Mouse (Mus musculus) stomach, postnatal 0 days (tissue): ENCODE data around the gene Mical2. TPM values are rescaled to one million over a fixed set of nuclear protein-coding genes. Genes with fewer than 3 reads are reported as not detected.

Source experiments
- ATAC-seq: fragments of 200-750 bp; cut with Nextera tagmentation; 2 replicates; pipeline ENCODE4 v1.8.0; 2017; ENCODE audit not compliant: low FRiP score, low TSS enrichment
- DNase-seq: peaks from one replicate; pipeline ENCODE4 v3.0.0-alpha.2; 2016; ENCODE audit warnings: low spot score
- H3K27ac ChIP-seq: fragments of 300-500 bp; sonication (generic); replicated peaks from 2 replicates; pipeline ENCODE4 v1.5.1; 2014; ENCODE audit warnings: mild to moderate bottlenecking, control low read depth
- H3K27me3 ChIP-seq: fragments of 300-500 bp; sonication (generic); 2 replicates; pipeline ENCODE4 v1.6.1; 2014; ENCODE audit warnings: low read length; ENCODE audit not compliant: control insufficient read depth, insufficient read depth
- H3K36me3 ChIP-seq: fragments of 300-500 bp; sonication (generic); 2 replicates; pipeline ENCODE4 v1.6.1; 2014; ENCODE audit warnings: low read length, mixed read lengths; ENCODE audit not compliant: control insufficient read depth, insufficient read depth
- H3K4me1 ChIP-seq: fragments of 300-500 bp; sonication (generic); replicated peaks from 2 replicates; pipeline ENCODE4 v1.6.1; 2014; ENCODE audit warnings: antibody characterized with exemption; ENCODE audit not compliant: control insufficient read depth, insufficient read depth
- H3K4me2 ChIP-seq: fragments of 300-500 bp; sonication (generic); replicated peaks from 2 replicates; pipeline ENCODE4 v1.6.1; 2014; ENCODE audit warnings: low read depth, mild to moderate bottlenecking, control low read depth, moderate library complexity
- H3K4me3 ChIP-seq: fragments of 300-500 bp; sonication (generic); 2 replicates; pipeline ENCODE4 v1.5.1; 2014; ENCODE audit warnings: low read depth, low read length, control low read depth
- H3K9ac ChIP-seq: fragments of 300-500 bp; sonication (generic); 2 replicates; pipeline ENCODE4 v1.6.1; 2014; ENCODE audit warnings: mild to moderate bottlenecking, low read length, control low read depth, mixed read lengths
- H3K9me3 ChIP-seq: fragments of 300-500 bp; sonication (generic); 2 replicates; pipeline ENCODE4 v1.6.1; 2016; ENCODE audit warnings: low read length; ENCODE audit not compliant: control insufficient read depth
- CTCF ChIP-seq: IDR thresholded peaks from 2 replicates; pipeline ENCODE4 v1.5.1; 2016; ENCODE audit warnings: antibody characterized with exemption, low read depth, mild to moderate bottlenecking, moderate library complexity
- EP300 ChIP-seq: optimal IDR thresholded peaks from 2 replicates; pipeline ENCODE3; 2016; ENCODE audit warnings: antibody characterized with exemption
- WGBS: fragments of 180-500 bp; shearing (Covaris S2); extraction: QIAGEN DNeasy Blood & Tissue Kit; methylation state at CpG from one replicate; pipeline ENCODE4 v1.1.7; 2014; 5-methylcytosine and 5-hydroxymethylcytosine counted together
- polyA plus RNA-seq: library from polyadenylated mRNA; unstranded; fragments of >200 nt; fragmentation: Nextera tagmentation; extraction: Ambion mirVana; gene quantifications from 2 replicates; pipeline ENCODE4 v1.2.1, GENCODE M21; 2015

Gene Mical2
- polyA plus RNA-seq, 1 experiment from 2014 or later = 8.4 TPM

DNA sequence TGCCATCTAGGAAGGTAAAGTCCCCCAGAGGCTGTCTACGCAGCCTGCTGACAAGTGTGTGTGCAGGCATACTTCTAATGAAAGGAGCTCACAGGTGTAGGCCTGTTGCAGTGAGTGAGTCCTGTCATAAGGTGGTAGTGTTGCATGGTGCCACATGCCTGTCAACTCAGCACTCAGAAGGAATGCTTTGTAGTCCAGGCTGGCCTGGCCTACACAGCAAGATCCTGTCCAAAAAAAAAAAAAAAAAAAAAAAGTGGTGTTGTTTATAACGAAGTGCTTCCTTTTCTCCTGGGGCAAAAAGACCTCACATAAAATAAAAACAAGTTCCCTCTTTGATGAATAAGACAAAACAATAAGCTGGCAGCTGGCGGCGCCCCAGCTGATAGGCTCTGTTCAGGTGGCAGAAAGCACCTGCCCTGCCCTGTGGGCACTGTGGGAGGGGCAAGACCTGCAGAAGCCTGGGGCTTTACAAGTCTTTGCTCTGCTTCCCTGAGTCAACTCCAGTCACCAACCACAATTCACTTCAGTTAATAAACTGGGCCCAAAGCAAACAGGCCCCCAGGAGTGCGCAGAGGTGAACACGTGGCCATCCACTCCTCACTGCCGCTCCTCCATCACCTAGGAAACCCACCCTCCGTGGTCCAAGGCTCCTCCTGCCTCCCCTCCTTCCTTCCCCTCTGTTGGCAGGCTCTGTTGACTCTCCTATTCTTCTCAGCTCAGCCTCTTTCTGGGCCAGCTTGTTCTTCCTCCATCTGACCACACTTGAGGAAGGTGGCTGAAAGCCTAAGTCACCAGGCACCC, 12.5 kb upstream of the Mical2 start:
- no peak overlapping the region for H3K9ac ChIP-seq
- H3K27ac ChIP-seq = peak overlapping the region; percentile 76

GRCm38 (mm10) chr7:112215871-112216270, 9.8 kb upstream of the Mical2 start:
- H3K4me2 ChIP-seq = no peak overlapping the region
- no peaks in the 10 kb centered on the region for H3K27me3 ChIP-seq
- no peak overlapping the region for H3K4me3 ChIP-seq
- H3K27ac ChIP-seq = no peak overlapping the region
- no peaks in the 10 kb centered on the region for H3K9me3 ChIP-seq
- DNase-seq = no peak
- H3K9ac ChIP-seq = no peak overlapping the region
- H3K36me3 ChIP-seq = no peaks in the 10 kb centered on the region
- ATAC-seq = no peak
- 0 out of 2 replicates have a peak, but pooled peaks cover 4% of the 10 kb centered on the region for H3K4me1 ChIP-seq
- 85% methylated on average over 3 of the region's 3 CpGs for WGBS
- TF ChIP-seq EP300 (no peak), CTCF (peak; percentile 56)

More for the DNA sequence above, 12.5 kb upstream of the Mical2 start:
- whole genome bisulfite sequencing = 30% methylated on average over 8 of the region's 8 CpGs
- TF ChIP-seq CTCF (peak; percentile 77), EP300 (no peak)
- Histone ChIP-seq H3K27me3 (no peaks in the 10 kb centered on the region), H3K4me3 (no peak overlapping the region), H3K4me1 (0 out of 2 replicates have a peak, but pooled peaks cover 4% of the 10 kb centered on the region), H3K4me2 (no peak overlapping the region), H3K9me3 (no peaks in the 10 kb centered on the region), H3K36me3 (no peaks in the 10 kb centered on the region)
- DNase-seq (peak; percentile 90), ATAC-seq (peak; percentile 89)

DNA sequence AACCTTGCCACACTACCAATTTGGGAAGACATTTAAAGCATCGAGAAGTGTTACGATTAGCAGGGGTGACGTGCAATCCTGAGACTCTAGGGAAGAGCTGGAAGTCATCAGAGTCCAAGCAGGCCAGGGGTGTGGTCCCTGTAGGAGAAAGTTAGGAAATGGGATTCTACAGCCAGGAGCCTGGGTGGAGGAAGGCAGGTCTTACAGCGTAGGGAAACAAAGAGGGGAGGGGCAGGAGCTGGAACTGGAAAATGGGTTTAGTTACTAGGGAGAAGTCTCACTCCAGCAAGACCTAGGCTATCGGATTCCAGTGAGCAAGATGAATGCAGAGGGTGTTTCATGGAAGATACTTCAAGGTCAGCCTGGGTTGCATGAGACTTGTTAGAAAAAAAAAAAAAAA, 8.9 kb upstream of the Mical2 start:
- DNase-seq (no peak), ATAC-seq (no peak)
- TF ChIP-seq CTCF (no peak), EP300 (no peak)
- WGBS = 51% methylated on average over 5 of the region's 5 CpGs
- Histone ChIP-seq H3K4me1 (0 out of 2 replicates have a peak, but pooled peaks cover 4% of the 10 kb centered on the region), H3K4me3 (no peak overlapping the region), H3K27ac (peak overlapping the region; percentile 24; the same call in 1 of the 2 replicates), H3K4me2 (no peak overlapping the region), H3K36me3 (no peaks in the 10 kb centered on the region), H3K9me3 (no peaks in the 10 kb centered on the region), H3K9ac (no peak overlapping the region), H3K27me3 (no peaks in the 10 kb centered on the region)

GRCm38 (mm10) chr7:112217208-112217607, 8.4 kb upstream of the Mical2 start:
- H3K9ac ChIP-seq = no peak overlapping the region
- H3K36me3 ChIP-seq = no peaks in the 10 kb centered on the region
- 19% methylated on average over 6 of the region's 6 CpGs for WGBS
- H3K4me3 ChIP-seq = no peak overlapping the region
- no peak overlapping the region for H3K4me2 ChIP-seq
- no peaks in the 10 kb centered on the region for H3K9me3 ChIP-seq
- peak; percentile 37; the same call in 1 of the 2 replicates for ATAC-seq
- peak overlapping the region; percentile 24; the same call in 1 of the 2 replicates for H3K27ac ChIP-seq
- no peak for TF ChIP-seq EP300
- 0 out of 2 replicates have a peak, but pooled peaks cover 4% of the 10 kb centered on the region for H3K4me1 ChIP-seq
- H3K27me3 ChIP-seq = no peaks in the 10 kb centered on the region
- peak; percentile 79 for DNase-seq

DNA sequence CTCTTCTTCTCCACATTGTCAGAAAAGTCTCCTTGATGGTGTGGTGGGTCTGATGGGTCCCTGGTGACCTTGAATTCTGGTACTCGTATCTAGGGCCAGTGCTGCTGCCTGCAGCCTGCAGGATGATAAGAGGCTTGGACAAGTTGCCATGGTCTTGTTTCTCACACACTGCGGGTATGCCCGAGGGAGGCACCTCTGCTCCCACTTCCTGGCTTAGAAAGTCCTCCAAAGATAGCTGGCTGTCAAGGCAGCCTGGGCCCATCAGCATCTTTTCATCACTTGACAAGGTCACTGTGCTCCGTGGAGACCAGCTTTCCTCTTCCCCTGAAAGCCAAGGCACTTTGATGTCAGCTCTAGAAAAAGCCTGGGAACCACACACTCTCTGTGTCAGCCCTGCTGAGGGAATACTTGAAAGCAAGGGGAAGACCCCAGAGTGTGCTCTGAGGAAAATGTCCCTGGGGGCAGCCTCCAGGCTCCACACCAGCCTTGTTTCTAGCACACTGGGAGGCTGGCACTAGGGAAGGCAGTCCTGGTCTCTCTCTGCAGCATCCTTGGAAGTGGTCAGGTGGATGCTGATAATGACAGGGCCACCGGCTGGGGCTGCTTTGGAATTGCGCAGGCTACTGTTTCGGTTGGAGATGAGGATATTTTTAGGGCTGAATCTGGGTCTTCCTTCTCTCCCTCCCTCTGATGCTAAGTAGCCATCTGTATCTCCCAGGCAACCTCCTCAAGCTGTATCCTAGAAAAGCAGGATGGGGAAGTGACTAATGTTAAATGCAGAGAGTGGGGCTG, 2.7 kb upstream of the Mical2 start:
- Histone ChIP-seq H3K9ac (no peak overlapping the region), H3K4me2 (no peak overlapping the region), H3K4me3 (no peak overlapping the region), H3K27me3 (no peaks in the 10 kb centered on the region), H3K27ac (no peak overlapping the region), H3K4me1 (peaks cover 2% of the 10 kb centered on the region; the same call in 1 of the 2 replicates), H3K36me3 (no peaks in the 10 kb centered on the region), H3K9me3 (no peaks in the 10 kb centered on the region)
- no peak for DNase-seq
- TF ChIP-seq EP300 (no peak), CTCF (no peak)
- WGBS = 73% methylated on average over 7 of the region's 7 CpGs
- ATAC-seq = no peak
